Mouse (Mus musculus): ENCODE measurements around the gene Tpk1. TPM values are rescaled to one million over a fixed set of nuclear protein-coding genes. Genes with fewer than 3 reads are reported as not detected.

Tpk1 gene
- total and polyA plus RNA-seq, 3 experiments, result 3.5 to 12.6 TPM; not detected in 1

- Histone ChIP-seq H3K9ac (ENCODE audit: control insufficient read depth, low read depth, low read length, poor library complexity, severe bottlenecking) (no peak overlapping the region), H3K27ac (ENCODE audit: control insufficient read depth, low read depth, low read length) (no peak overlapping the region), H3K79me2 (ENCODE audit: control insufficient read depth, insufficient read depth, low read length, poor library complexity) (no peaks in the 10 kb centered on the region), H3K36me3 (ENCODE audit: control insufficient read depth in 1 of 2, insufficient read depth in 2 of 2, low read length in 2 of 2) (no peaks in the 10 kb centered on the region; a peak in 1 of 4 replicates), H3K9me3 (replicated peaks; ENCODE audit: insufficient read depth, low read length) (no peaks in the 10 kb centered on the region), H3K4me1 (ENCODE audit: control insufficient read depth in 1 of 2, insufficient read depth in 2 of 2, low read length in 2 of 2) (0 out of 4 replicates have a peak, but pooled peaks cover 0 to 2% of the 10 kb centered on the region in 2 experiments), H3K4me3 (ENCODE audit: control insufficient read depth in 1 of 2, insufficient read depth in 1 of 2, low read depth in 2 of 2, low read length in 2 of 2) (no peak overlapping the region), H3K27me3 (ENCODE audit: control insufficient read depth in 1 of 2, insufficient read depth in 2 of 2, low read length in 2 of 2) (no peaks in the 10 kb centered on the region)
- TF ChIP-seq TAL1 (IDR thresholded peaks at IDR 0.05; ENCODE audit: low read length) (no peak), TCF12 (IDR thresholded peaks at IDR 0.05; ENCODE audit: low read depth, low read length) (no peak), RAD21 (IDR thresholded peaks at IDR 0.05; ENCODE audit: low read depth, low read length) (no peak), USF1 (IDR thresholded peaks at IDR 0.05; ENCODE audit: low read depth, low read length) (no peak), ZNF384 (IDR thresholded peaks at IDR 0.05; ENCODE audit: low read depth, low read length) (no peak), UBTF (IDR thresholded peaks at IDR 0.05; ENCODE audit: borderline replicate concordance, insufficient read depth, low read depth, low read length) (no peak), ELF1 (IDR thresholded peaks at IDR 0.05; ENCODE audit: low read depth, low read length) (no peak), EP300 (IDR thresholded peaks at IDR 0.05; ENCODE audit: low read depth in 1 of 2, low read length in 2 of 2) (no peak), MAZ (IDR thresholded peaks at IDR 0.05; ENCODE audit: low read depth, low read length) (no peak)
- DNase-seq (ENCODE audit: low read depth, low spot score), result no peak
These were observed 187.3 kb downstream of the Tpk1 start for GRCm38 (mm10) chr6:43478810-43479209.

GRCm38 (mm10) chr6:43476406-43476805 lies 189.7 kb downstream of the Tpk1 start:
- Histone ChIP-seq H3K27me3 (ENCODE audit: control insufficient read depth in 1 of 2, insufficient read depth in 2 of 2, low read length in 2 of 2) (no peaks in the 10 kb centered on the region), H3K4me1 (ENCODE audit: control insufficient read depth in 1 of 2, insufficient read depth in 2 of 2, low read length in 2 of 2) (0 out of 4 replicates have a peak, but pooled peaks cover 0 to 2% of the 10 kb centered on the region in 2 experiments), H3K9ac (ENCODE audit: control insufficient read depth, low read depth, low read length, poor library complexity, severe bottlenecking) (no peak overlapping the region), H3K9me3 (replicated peaks; ENCODE audit: insufficient read depth, low read length) (no peaks in the 10 kb centered on the region), H3K79me2 (ENCODE audit: control insufficient read depth, insufficient read depth, low read length, poor library complexity) (no peaks in the 10 kb centered on the region), H3K27ac (ENCODE audit: control insufficient read depth, low read depth, low read length) (no peak overlapping the region), H3K4me3 (ENCODE audit: control insufficient read depth in 1 of 2, insufficient read depth in 1 of 2, low read depth in 2 of 2, low read length in 2 of 2) (no peak overlapping the region), H3K36me3 (ENCODE audit: control insufficient read depth in 1 of 2, insufficient read depth in 2 of 2, low read length in 2 of 2) (no peaks in the 10 kb centered on the region; a peak in 1 of 4 replicates)
- DNase-seq (ENCODE audit: low read depth, low spot score), result no peak
- TF ChIP-seq POLR2AphosphoS5 (IDR thresholded peaks at IDR 0.05; ENCODE audit: borderline replicate concordance, low read depth, low read length) (no peak), ZKSCAN1 (IDR thresholded peaks at IDR 0.05; ENCODE audit: low read depth, low read length) (no peak), GABPA (IDR thresholded peaks at IDR 0.05; ENCODE audit: low read depth, low read length) (no peak), HCFC1 (IDR thresholded peaks at IDR 0.05; ENCODE audit: low read depth, low read length) (no peak), KAT2A (conservative IDR thresholded peaks at IDR 0.05; ENCODE audit: low read depth, low read length) (no peak), MXI1 (IDR thresholded peaks at IDR 0.05; ENCODE audit: low read depth, low read length) (no peak), ELF1 (IDR thresholded peaks at IDR 0.05; ENCODE audit: low read depth, low read length) (no peak), EP300 (IDR thresholded peaks at IDR 0.05; ENCODE audit: low read depth in 1 of 2, low read length in 2 of 2) (no peak), E2F4 (IDR thresholded peaks at IDR 0.05; ENCODE audit: borderline replicate concordance, low read depth, low read length) (no peak), TBP (IDR thresholded peaks at IDR 0.05; ENCODE audit: low read depth, low read length) (no peak), ZC3H11A (IDR thresholded peaks at IDR 0.05; ENCODE audit: low read depth, low read length) (no peak), MYB (IDR thresholded peaks at IDR 0.05; ENCODE audit: low read depth, low read length) (no peak), TAL1 (IDR thresholded peaks at IDR 0.05; ENCODE audit: low read length) (no peak), USF1 (IDR thresholded peaks at IDR 0.05; ENCODE audit: low read depth, low read length) (no peak), SMC3 (IDR thresholded peaks at IDR 0.05; ENCODE audit: low read depth, low read length) (no peak), NRF1 (IDR thresholded peaks at IDR 0.05; ENCODE audit: insufficient read depth, low read depth, low read length, poor library complexity, severe bottlenecking) (no peak), MEF2A (IDR thresholded peaks at IDR 0.05; ENCODE audit: extremely low read depth, insufficient replicate concordance, low read depth, low read length, poor library complexity, severe bottlenecking) (no peak), ZMIZ1 (IDR thresholded peaks at IDR 0.05; ENCODE audit: low read depth, low read length) (no peak), POLR2A (IDR thresholded peaks at IDR 0.05; ENCODE audit: control insufficient read depth in 1 of 2, insufficient read depth in 1 of 2, low read depth in 1 of 2, low read length in 2 of 2, poor library complexity in 1 of 2) (no peak), MYC (IDR thresholded peaks at IDR 0.05; ENCODE audit: low read depth, low read length) (no peak)
